Comparison of ENCODE assay signal across 8 mouse cellular contexts in the genomic region with DNA sequence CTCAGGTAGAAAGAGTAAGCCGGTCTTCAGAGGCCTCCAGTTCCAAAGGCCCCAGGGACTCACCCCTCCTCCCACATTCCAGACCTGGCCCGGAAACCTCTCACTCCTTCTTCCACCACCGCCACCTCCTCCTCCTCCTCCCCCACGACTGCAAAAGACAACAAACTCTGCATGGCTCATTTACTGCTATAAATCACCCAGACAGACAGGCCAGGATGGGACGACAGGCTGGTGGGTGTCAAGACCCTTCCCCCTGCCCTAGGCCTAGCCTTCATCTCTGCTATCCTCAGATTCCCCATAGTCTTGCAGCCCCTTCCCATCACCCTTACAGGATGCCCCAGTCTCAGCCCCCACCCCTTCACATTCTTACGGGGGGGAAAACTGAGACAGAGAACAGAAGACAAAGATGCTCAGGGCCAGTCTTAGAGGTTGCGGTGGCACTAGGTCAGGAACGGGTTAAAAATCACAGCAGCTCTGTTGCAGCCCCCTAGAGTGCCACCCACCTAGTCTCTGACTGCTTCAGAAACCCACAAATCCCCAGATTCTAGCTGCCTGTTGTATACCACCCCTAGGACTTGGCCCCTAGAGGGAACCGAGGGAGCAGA. TPM values are rescaled to one million over a fixed set of nuclear protein-coding genes. Genes with fewer than 3 reads are reported as not detected.
DNase-seq lines count a peak whose midpoint lies in the region; ATAC-seq and TF ChIP-seq lines count a peak whose summit lies in the region.

No protein-coding gene starts in this region.

- peaks cover 44% of the 10 kb centered on the region for H3K4me1 ChIP-seq in heart, embryonic 16.5 days (ENCODE audit: control insufficient read depth, insufficient read depth, low read length)
- peaks cover 37% of the 10 kb centered on the region for H3K4me1 ChIP-seq in embryonic fibroblast, embryonic 13.5 days (ENCODE audit: control insufficient read depth, insufficient read depth, low read length)
- H3K4me1 ChIP-seq in neural tube, embryonic 11.5 days (ENCODE audit: control insufficient read depth, insufficient read depth, low read length): peaks cover 39% of the 10 kb centered on the region

- no peaks in the 10 kb centered on the region for H3K27me3 ChIP-seq in heart, embryonic 16.5 days (ENCODE audit: control insufficient read depth, insufficient read depth, low read length)
- H3K27me3 ChIP-seq in neural tube, embryonic 11.5 days (ENCODE audit: control insufficient read depth, insufficient read depth, low read length): no peaks in the 10 kb centered on the region

- 28% methylated on average over 9 of the region's 9 CpGs for WGBS in heart, embryonic 16.5 days
- 2% methylated on average over 9 of the region's 9 CpGs for WGBS in neural tube, embryonic 11.5 days

- H3K9me3 ChIP-seq in heart, embryonic 16.5 days (replicated peaks; ENCODE audit: control insufficient read depth, low read length): no peaks in the 10 kb centered on the region
- no peaks in the 10 kb centered on the region for H3K9me3 ChIP-seq in neural tube, embryonic 11.5 days (ENCODE audit: control insufficient read depth, low read length)

- no peak for ATAC-seq in heart, embryonic 16.5 days (replicated peaks; ENCODE audit: extremely low read depth, insufficient read depth, low FRiP score)
- no peak for ATAC-seq in neural tube, embryonic 11.5 days (ENCODE audit: insufficient read depth, low FRiP score, low TSS enrichment)

- DNase-seq in heart, postnatal 10 days: no peak
- DNase-seq in kidney, postnatal 10 days: peak; percentile 67
- DNase-seq in neural tube, embryonic 11.5 days (ENCODE audit: low spot score): peak; percentile 50
- DNase-seq in frontal cortex, postnatal 10 days (ENCODE audit: low spot score in 2 of 2): no peak
- no peak for DNase-seq in left cerebral cortex, adult 11 months (ENCODE audit: low spot score)
- no peak for DNase-seq in testis, postnatal 10 days (ENCODE audit: low spot score)

- no peak overlapping the region for H3K4me2 ChIP-seq in heart, embryonic 16.5 days (ENCODE audit: low read depth, low read length)
- peak overlapping the region; percentile 3 for H3K4me2 ChIP-seq in neural tube, embryonic 11.5 days (ENCODE audit: low read depth)

- no peak for TF ChIP-seq POLR2A in embryonic fibroblast, embryonic 13.5 days (IDR thresholded peaks at IDR 0.05; ENCODE audit: low read depth, low read length)

- TF ChIP-seq CTCF in embryonic fibroblast, embryonic 13.5 days (IDR thresholded peaks at IDR 0.05; ENCODE audit: borderline replicate concordance, insufficient read depth, low read length): no peak

- intact Hi-C loops in heart, postnatal 10 days (cut with DNase I): no loop called here

- peak overlapping the region; percentile 29; the same call in 1 of the 2 replicates for H3K27ac ChIP-seq in heart, embryonic 16.5 days (ENCODE audit: low read length)
- peak overlapping the region; percentile 91 for H3K27ac ChIP-seq in embryonic fibroblast, embryonic 13.5 days (ENCODE audit: insufficient read depth, low read length)
- no peak overlapping the region for H3K27ac ChIP-seq in neural tube, embryonic 11.5 days (ENCODE audit: low read depth, low read length)

- no peaks in the 10 kb centered on the region for H3K36me3 ChIP-seq in heart, embryonic 16.5 days (ENCODE audit: control insufficient read depth, insufficient read depth)
- no peaks in the 10 kb centered on the region; the same call in 1 of the 2 replicates for H3K36me3 ChIP-seq in neural tube, embryonic 11.5 days (ENCODE audit: control insufficient read depth, insufficient read depth, low read length)

- no peak overlapping the region for H3K4me3 ChIP-seq in heart, embryonic 16.5 days (ENCODE audit: low read length)
- H3K4me3 ChIP-seq in embryonic fibroblast, embryonic 13.5 days (ENCODE audit: insufficient read depth, low read length): no peak overlapping the region
- H3K4me3 ChIP-seq in neural tube, embryonic 11.5 days (ENCODE audit: low read depth, low read length): no peak overlapping the region

- H3K9ac ChIP-seq in heart, embryonic 16.5 days (ENCODE audit: low read length): no peak overlapping the region
- no peak overlapping the region for H3K9ac ChIP-seq in neural tube, embryonic 11.5 days (ENCODE audit: low read length)

RNA-seq across cellular contexts. Expression of gene Sema3f, which starts 10.8 kb away (rescaled TPM):
- polyA plus RNA-seq in heart, embryonic 16.5 days (2015; fragmentation: Nextera tagmentation; extraction: Ambion mirVana): 3.9 and 4.7 TPM in 2 replicates
- 10 to 100 TPM; 19.4 to 22.2 TPM for total RNA-seq in heart, postnatal 10 days (2021)
- polyA plus RNA-seq in embryonic fibroblast, embryonic 13.5 days (2011; ENCODE audit: insufficient read length, low read depth, missing spikeins): 68.0 and 88.1 TPM in 2 replicates
- polyA plus RNA-seq in neural tube, embryonic 11.5 days (2014; fragmentation: Nextera tagmentation; extraction: Ambion mirVana): 15.3 and 17.0 TPM in 2 replicates

RNA-seq across cellular contexts. Expression of gene Gnat1, which starts 20.0 kb away (rescaled TPM):
- polyA plus RNA-seq in heart, embryonic 16.5 days (2015; fragmentation: Nextera tagmentation; extraction: Ambion mirVana): 0.39 TPM in 2 replicates
- not detected for total RNA-seq in heart, postnatal 10 days (2021)
- polyA plus RNA-seq in embryonic fibroblast, embryonic 13.5 days (2011; ENCODE audit: insufficient read length, low read depth, missing spikeins): not detected in 2 replicates
- 1.9 and 2.4 TPM in 2 replicates for polyA plus RNA-seq in neural tube, embryonic 11.5 days (2014; fragmentation: Nextera tagmentation; extraction: Ambion mirVana)

RNA-seq across cellular contexts. Expression of gene Slc38a3, which starts 30.1 kb away (rescaled TPM):
- 3.3 and 3.9 TPM in 2 replicates for polyA plus RNA-seq in heart, embryonic 16.5 days (2015; fragmentation: Nextera tagmentation; extraction: Ambion mirVana)
- total RNA-seq in heart, postnatal 10 days (2021): 10 to 100 TPM; 20.5 to 22.6 TPM
- polyA plus RNA-seq in embryonic fibroblast, embryonic 13.5 days (2011; ENCODE audit: insufficient read length, low read depth, missing spikeins): 1.1 TPM in 1 of 2 replicates, not detected in the other
- polyA plus RNA-seq in neural tube, embryonic 11.5 days (2014; fragmentation: Nextera tagmentation; extraction: Ambion mirVana): 6.8 and 7.2 TPM in 2 replicates

Comparison
In these comparisons a context has a peak if more than half of its experiments do, and no peak if none do; other contexts are left out.
1. DNase-seq: peak in kidney, postnatal 10 days (single experiment) and neural tube, embryonic 11.5 days (single experiment); none in heart, postnatal 10 days (0 of 2), frontal cortex, postnatal 10 days (0 of 2), left cerebral cortex, adult 11 months (single experiment) and testis, postnatal 10 days (single experiment).